Mouse (Mus musculus): ENCODE measurements at regions not wholly inside any gene's neighbourhood (a gene's known extent, or its start where the extent isn't known, plus 50 kb on each side); places are given as distances from the start of the nearest gene placed in this dataset.
A peak's percentile ranks its signal among the peaks of the same experiment; 100 is the strongest.

GRCm38 (mm10) chr9:42196552-42196951 lies 67.5 kb downstream of the Sc5d start:
- H3K4me2 ChIP-seq (replicated peaks): no peak overlapping the region
- WGBS: 56% methylated on average over 4 of the region's 4 CpGs
- H3K27me3 ChIP-seq: no peaks in the 10 kb centered on the region
- H3K4me3 ChIP-seq: no peak overlapping the region
- H3K4me1 ChIP-seq: no peaks in the 10 kb centered on the region
- no peaks in the 10 kb centered on the region for H3K36me3 ChIP-seq
- H3K27ac ChIP-seq: no peak overlapping the region
- H3K9me3 ChIP-seq: no peaks in the 10 kb centered on the region
- no peak for ATAC-seq (ENCODE audit: insufficient number of reproducible peaks, insufficient read depth, low FRiP score, low TSS enrichment)
- H3K9ac ChIP-seq: no peak overlapping the region

- Histone ChIP-seq H3K4me2 (replicated peaks) (no peak overlapping the region), H3K9me3 (no peaks in the 10 kb centered on the region), H3K36me3 (no peaks in the 10 kb centered on the region), H3K4me3 (no peak overlapping the region), H3K9ac (no peak overlapping the region), H3K27me3 (no peaks in the 10 kb centered on the region), H3K4me1 (no peaks in the 10 kb centered on the region), H3K27ac (no peak overlapping the region)
- no peak for ATAC-seq (ENCODE audit: insufficient number of reproducible peaks, insufficient read depth, low FRiP score, low TSS enrichment)
- WGBS: 83% methylated on average over 6 of the region's 6 CpGs
Measured at GRCm38 (mm10) chr9:42196110-42196509, 67.9 kb downstream of the Sc5d start.

GRCm38 (mm10) chr9:42195651-42196050 lies 68.4 kb downstream of the Sc5d start:
- Histone ChIP-seq H3K9me3 (no peaks in the 10 kb centered on the region), H3K9ac (no peak overlapping the region), H3K4me1 (no peaks in the 10 kb centered on the region), H3K36me3 (no peaks in the 10 kb centered on the region), H3K4me3 (no peak overlapping the region), H3K27ac (no peak overlapping the region), H3K4me2 (replicated peaks) (no peak overlapping the region), H3K27me3 (no peaks in the 10 kb centered on the region)
- WGBS: 83% methylated on average over 8 of the region's 8 CpGs
- no peak for ATAC-seq (ENCODE audit: insufficient number of reproducible peaks, insufficient read depth, low FRiP score, low TSS enrichment)

GRCm38 (mm10) chr9:42194939-42195338 lies 69.1 kb downstream of the Sc5d start:
- Histone ChIP-seq H3K9me3 (no peaks in the 10 kb centered on the region), H3K4me1 (no peaks in the 10 kb centered on the region), H3K9ac (no peak overlapping the region), H3K27me3 (no peaks in the 10 kb centered on the region), H3K27ac (no peak overlapping the region), H3K4me2 (replicated peaks) (no peak overlapping the region), H3K4me3 (no peak overlapping the region), H3K36me3 (no peaks in the 10 kb centered on the region)
- ATAC-seq (ENCODE audit: insufficient number of reproducible peaks, insufficient read depth, low FRiP score, low TSS enrichment): no peak
- WGBS: 84% methylated on average over 6 of the region's 6 CpGs

GRCm38 (mm10) chr9:42194176-42194575 lies 69.9 kb downstream of the Sc5d start:
- Histone ChIP-seq H3K27ac (no peak overlapping the region), H3K9ac (no peak overlapping the region), H3K4me3 (no peak overlapping the region), H3K36me3 (no peaks in the 10 kb centered on the region), H3K27me3 (no peaks in the 10 kb centered on the region), H3K4me2 (replicated peaks) (no peak overlapping the region), H3K4me1 (no peaks in the 10 kb centered on the region), H3K9me3 (no peaks in the 10 kb centered on the region)
- no peak for ATAC-seq (ENCODE audit: insufficient number of reproducible peaks, insufficient read depth, low FRiP score, low TSS enrichment)
- WGBS: 68% methylated on average over 2 of the region's 2 CpGs

- Histone ChIP-seq H3K9me3 (no peaks in the 10 kb centered on the region), H3K36me3 (no peaks in the 10 kb centered on the region), H3K4me3 (no peak overlapping the region), H3K9ac (no peak overlapping the region), H3K27me3 (no peaks in the 10 kb centered on the region), H3K4me1 (no peaks in the 10 kb centered on the region), H3K4me2 (replicated peaks) (no peak overlapping the region), H3K27ac (no peak overlapping the region)
- WGBS: 75% methylated on average over 12 of the region's 12 CpGs
- no peak for ATAC-seq (ENCODE audit: insufficient number of reproducible peaks, insufficient read depth, low FRiP score, low TSS enrichment)
Measured at GRCm38 (mm10) chr9:42192967-42193733, 69.1 kb upstream of the Sorl1 start.

- WGBS: 75% methylated on average over 6 of the region's 6 CpGs
- Histone ChIP-seq H3K4me2 (replicated peaks) (no peak overlapping the region), H3K36me3 (no peaks in the 10 kb centered on the region), H3K27ac (0 out of 2 replicates have a peak overlapping the region, but pooled peaks have one; percentile 38), H3K4me1 (no peaks in the 10 kb centered on the region), H3K27me3 (no peaks in the 10 kb centered on the region), H3K9ac (no peak overlapping the region), H3K4me3 (no peak overlapping the region), H3K9me3 (no peaks in the 10 kb centered on the region)
- ATAC-seq (ENCODE audit: insufficient number of reproducible peaks, insufficient read depth, low FRiP score, low TSS enrichment): no peak
Measured at GRCm38 (mm10) chr9:42187371-42188228, 63.5 kb upstream of the Sorl1 start.

- no peaks in the 10 kb centered on the region for H3K36me3 ChIP-seq
- H3K9ac ChIP-seq: no peak overlapping the region
- H3K4me1 ChIP-seq: no peaks in the 10 kb centered on the region
- H3K9me3 ChIP-seq: no peaks in the 10 kb centered on the region
- no peak overlapping the region for H3K27ac ChIP-seq
- no peak overlapping the region for H3K4me3 ChIP-seq
- H3K27me3 ChIP-seq: no peaks in the 10 kb centered on the region
- no peak overlapping the region for H3K4me2 ChIP-seq (replicated peaks)
- WGBS: 70% methylated on average over 3 of the region's 3 CpGs
- ATAC-seq (ENCODE audit: insufficient number of reproducible peaks, insufficient read depth, low FRiP score, low TSS enrichment): no peak
Measured at GRCm38 (mm10) chr9:42184104-42184635, 60.1 kb upstream of the Sorl1 start.

- Histone ChIP-seq H3K27ac (no peak overlapping the region), H3K9me3 (no peaks in the 10 kb centered on the region), H3K4me2 (replicated peaks) (no peak overlapping the region), H3K36me3 (no peaks in the 10 kb centered on the region), H3K4me3 (no peak overlapping the region), H3K27me3 (no peaks in the 10 kb centered on the region), H3K9ac (no peak overlapping the region), H3K4me1 (no peaks in the 10 kb centered on the region)
- 47% methylated on average over 5 of the region's 5 CpGs for WGBS
- ATAC-seq (ENCODE audit: insufficient number of reproducible peaks, insufficient read depth, low FRiP score, low TSS enrichment): no peak
Measured at GRCm38 (mm10) chr9:42183448-42183847, 59.4 kb upstream of the Sorl1 start.

GRCm38 (mm10) chr9:42182400-42182799 lies 58.3 kb upstream of the Sorl1 start:
- no peak for ATAC-seq (ENCODE audit: insufficient number of reproducible peaks, insufficient read depth, low FRiP score, low TSS enrichment)
- H3K9me3 ChIP-seq: no peaks in the 10 kb centered on the region
- WGBS: 90% methylated on average over 3 of the region's 3 CpGs
- H3K4me2 ChIP-seq (replicated peaks): no peak overlapping the region
- no peak overlapping the region for H3K9ac ChIP-seq
- H3K4me1 ChIP-seq: no peaks in the 10 kb centered on the region
- H3K4me3 ChIP-seq: no peak overlapping the region
- no peak overlapping the region for H3K27ac ChIP-seq
- no peaks in the 10 kb centered on the region for H3K27me3 ChIP-seq
- H3K36me3 ChIP-seq: no peaks in the 10 kb centered on the region

GRCm38 (mm10) chr9:42180152-42180551 lies 56.1 kb upstream of the Sorl1 start:
- WGBS: 86% methylated on average over 4 of the region's 4 CpGs

More at GRCm38 (mm10) chr9:42180152-42180551, 56.1 kb upstream of the Sorl1 start:
- H3K27me3 ChIP-seq: no peaks in the 10 kb centered on the region
- H3K9ac ChIP-seq: no peak overlapping the region
- no peak overlapping the region for H3K27ac ChIP-seq
- H3K36me3 ChIP-seq: no peaks in the 10 kb centered on the region
- no peak for ATAC-seq (ENCODE audit: insufficient number of reproducible peaks, insufficient read depth, low FRiP score, low TSS enrichment)
- H3K4me2 ChIP-seq (replicated peaks): no peak overlapping the region
- H3K4me1 ChIP-seq: no peaks in the 10 kb centered on the region
- H3K4me3 ChIP-seq: no peak overlapping the region
- no peaks in the 10 kb centered on the region for H3K9me3 ChIP-seq
